Mouse (Mus musculus) heart, embryonic 11.5 days (tissue): Measurements from ENCODE around the gene Mcemp1. TPM values are rescaled to one million over a fixed set of nuclear protein-coding genes. Genes with fewer than 3 reads are reported as not detected.

Experiments
- ATAC-seq: fragments of 200-750 bp; cut with Nextera tagmentation; replicated peaks from 2 replicates; pipeline ENCODE4 v1.8.0; 2017; ENCODE audit warnings: moderate library complexity; ENCODE audit not compliant: insufficient number of reproducible peaks, low FRiP score, low TSS enrichment
- H3K27ac ChIP-seq: fragments of 300-500 bp; sonication (generic); 2 replicates; pipeline ENCODE4 v1.5.1; 2014; ENCODE audit warnings: mild to moderate bottlenecking, low read depth, low read length
- H3K27me3 ChIP-seq: fragments of 300-500 bp; sonication (generic); 2 replicates; pipeline ENCODE4 v1.6.1; 2014; ENCODE audit warnings: mild to moderate bottlenecking, low read length, mixed read lengths; ENCODE audit not compliant: control insufficient read depth, insufficient read depth
- H3K36me3 ChIP-seq: fragments of 300-500 bp; sonication (generic); 2 replicates; pipeline ENCODE4 v1.6.1; 2014; ENCODE audit warnings: mild to moderate bottlenecking, low read length, moderate library complexity, mixed read lengths; ENCODE audit not compliant: control insufficient read depth, insufficient read depth
- H3K4me1 ChIP-seq: fragments of 300-500 bp; sonication (generic); 2 replicates; pipeline ENCODE4 v1.6.1; 2014; ENCODE audit warnings: low read length; ENCODE audit not compliant: control insufficient read depth, insufficient read depth
- H3K4me2 ChIP-seq: fragments of 300-500 bp; sonication (generic); 2 replicates; pipeline ENCODE4 v1.6.1; 2014; ENCODE audit warnings: mild to moderate bottlenecking, moderate library complexity
- H3K4me3 ChIP-seq: fragments of 300-500 bp; sonication (generic); 2 replicates; pipeline ENCODE4 v1.5.1; 2014; ENCODE audit warnings: low read depth, low read length
- H3K9ac ChIP-seq: fragments of 300-500 bp; sonication (generic); 2 replicates; pipeline ENCODE4 v1.6.1; 2014; ENCODE audit warnings: mild to moderate bottlenecking, low read depth, low read length, moderate library complexity
- H3K9me3 ChIP-seq: fragments of 300-500 bp; sonication (generic); replicated peaks from 2 replicates; pipeline ENCODE4 v1.6.1; 2016; ENCODE audit warnings: low read length; ENCODE audit not compliant: control insufficient read depth
- whole genome bisulfite sequencing: fragments of 180-500 bp; shearing (Covaris S2); extraction: QIAGEN DNeasy Blood & Tissue Kit; methylation state at CpG from one replicate; pipeline ENCODE4 v1.1.7; 2014; ENCODE audit not compliant: insufficient replicate concordance; 5-methylcytosine and 5-hydroxymethylcytosine counted together
- polyA plus RNA-seq: library from polyadenylated mRNA; unstranded; fragments of >200 nt; fragmentation: Nextera tagmentation; extraction: Ambion mirVana; gene quantifications from 2 replicates; pipeline ENCODE4 v1.2.1, GENCODE M21; 2014

Mcemp1 gene
- polyA plus RNA-seq, 1 experiment from 2014 or later = not detected

GRCm38 (mm10) chr8:3656725-3657381 is 8.7 kb upstream of the Mcemp1 start:
- H3K9me3 ChIP-seq = no peaks in the 10 kb centered on the region
- no peaks in the 10 kb centered on the region for H3K4me1 ChIP-seq
- H3K9ac ChIP-seq = no peak overlapping the region
- H3K4me2 ChIP-seq = no peak overlapping the region
- WGBS = 27% methylated on average over 7 of the region's 7 CpGs
- no peaks in the 10 kb centered on the region for H3K27me3 ChIP-seq
- no peaks in the 10 kb centered on the region for H3K36me3 ChIP-seq
- H3K4me3 ChIP-seq = no peak overlapping the region
- no peak for ATAC-seq
- H3K27ac ChIP-seq = no peak overlapping the region

GRCm38 (mm10) chr8:3660889-3661288 is 4.7 kb upstream of the Mcemp1 start:
- H3K27me3 ChIP-seq = no peaks in the 10 kb centered on the region
- H3K9me3 ChIP-seq = no peaks in the 10 kb centered on the region
- no peak overlapping the region for H3K9ac ChIP-seq
- H3K4me2 ChIP-seq = no peak overlapping the region
- no peak overlapping the region for H3K27ac ChIP-seq
- ATAC-seq = no peak
- no peak overlapping the region for H3K4me3 ChIP-seq
- no peaks in the 10 kb centered on the region for H3K4me1 ChIP-seq
- H3K36me3 ChIP-seq = no peaks in the 10 kb centered on the region
- 71% methylated on average over 8 of the region's 8 CpGs for WGBS

- WGBS = 56% methylated on average over 5 of the region's 5 CpGs
- Histone ChIP-seq H3K4me2 (no peak overlapping the region), H3K9me3 (no peaks in the 10 kb centered on the region), H3K4me3 (no peak overlapping the region), H3K36me3 (no peaks in the 10 kb centered on the region), H3K27ac (no peak overlapping the region), H3K27me3 (no peaks in the 10 kb centered on the region), H3K9ac (no peak overlapping the region), H3K4me1 (no peaks in the 10 kb centered on the region)
- no peak for ATAC-seq
Observed at GRCm38 (mm10) chr8:3664405-3664804, 1.1 kb upstream of the Mcemp1 start.

- no peaks in the 10 kb centered on the region for H3K27me3 ChIP-seq
- H3K27ac ChIP-seq = no peak overlapping the region
- no peak overlapping the region for H3K4me2 ChIP-seq
- ATAC-seq = no peak
- H3K9me3 ChIP-seq = no peaks in the 10 kb centered on the region
- H3K36me3 ChIP-seq = no peaks in the 10 kb centered on the region
- no peak overlapping the region for H3K9ac ChIP-seq
- 73% methylated on average over 2 of the region's 2 CpGs for WGBS
- H3K4me1 ChIP-seq = no peaks in the 10 kb centered on the region; the same call in 1 of the 2 replicates
- no peak overlapping the region for H3K4me3 ChIP-seq
Observed at GRCm38 (mm10) chr8:3670388-3670787, 4.8 kb downstream of the Mcemp1 start.

- Histone ChIP-seq H3K9ac (peak within 1 kb of the TSS; percentile 73), H3K36me3 (no peaks in the 10 kb centered on the region), H3K9me3 (no peaks in the 10 kb centered on the region), H3K4me1 (no peaks in the 10 kb centered on the region; the same call in 1 of the 2 replicates), H3K4me2 (peak within 1 kb of the TSS; percentile 79), H3K27me3 (no peaks in the 10 kb centered on the region), H3K27ac (peak within 1 kb of the TSS; percentile 64; the same call in 1 of the 2 replicates), H3K4me3 (peak within 1 kb of the TSS; percentile 55)
- WGBS = 1% methylated on average over 23 of the region's 23 CpGs
- peak; percentile 66 for ATAC-seq
Observed at GRCm38 (mm10) chr8:3671980-3672491, 6.5 kb downstream of the Mcemp1 start, which contains the start of gene Fcor. TSS of gene Fcor (minus strand) at chr8:3672362.

- H3K4me1 ChIP-seq = peaks cover 7% of the 10 kb centered on the region
- no peaks in the 10 kb centered on the region for H3K9me3 ChIP-seq
- 54% methylated on average over 3 of the region's 3 CpGs for WGBS
- H3K27ac ChIP-seq = no peak overlapping the region
- H3K36me3 ChIP-seq = peaks cover 6% of the 10 kb centered on the region
- no peaks in the 10 kb centered on the region for H3K27me3 ChIP-seq
- H3K4me2 ChIP-seq = no peak overlapping the region
- ATAC-seq = no peak
- H3K4me3 ChIP-seq = no peak overlapping the region
- no peak overlapping the region for H3K9ac ChIP-seq
Observed at GRCm38 (mm10) chr8:3674671-3675070, 9.1 kb downstream of the Mcemp1 start.

GRCm38 (mm10) chr8:3676131-3676992 is 10.8 kb downstream of the Mcemp1 start, which contains the start of gene Trappc5:
TSS of gene Trappc5 (plus strand) at chr8:3676299.
- ATAC-seq = peak; percentile 85
- 2% methylated on average over 61 of the region's 61 CpGs for WGBS
- H3K4me1 ChIP-seq = peaks cover 7% of the 10 kb centered on the region

GRCm38 (mm10) chr8:3676993-3677579 is 11.5 kb downstream of the Mcemp1 start:
- H3K27ac ChIP-seq = peak overlapping the region; percentile 89
- no peaks in the 10 kb centered on the region for H3K9me3 ChIP-seq
- peaks cover 8% of the 10 kb centered on the region for H3K36me3 ChIP-seq
- H3K27me3 ChIP-seq = no peaks in the 10 kb centered on the region
- ATAC-seq = no peak
- peaks cover 7% of the 10 kb centered on the region for H3K4me1 ChIP-seq
- WGBS = 6% methylated on average over 15 of the region's 15 CpGs
- H3K9ac ChIP-seq = peak overlapping the region; percentile 95
- peak overlapping the region; percentile 82 for H3K4me3 ChIP-seq
- peak overlapping the region; percentile 90 for H3K4me2 ChIP-seq

More at GRCm38 (mm10) chr8:3676131-3676992, 10.8 kb downstream of the Mcemp1 start, which contains the start of gene Trappc5:
- Histone ChIP-seq H3K4me3 (peak within 1 kb of the TSS; percentile 82), H3K27ac (peak within 1 kb of the TSS; percentile 89), H3K9me3 (no peaks in the 10 kb centered on the region), H3K27me3 (no peaks in the 10 kb centered on the region), H3K36me3 (peaks cover 8% of the 10 kb centered on the region), H3K9ac (peak within 1 kb of the TSS; percentile 95), H3K4me2 (peak within 1 kb of the TSS; percentile 90)
